Mouse (Mus musculus) liver, embryonic 12.5 days (tissue): ENCODE measurements at regions not wholly inside any gene's neighbourhood (a gene's known extent, or its start where the extent isn't known, plus 50 kb on each side); places are given as distances from the start of the nearest gene placed in this dataset.

Experiments
- ATAC-seq: fragments of 200-750 bp; cut with Nextera tagmentation; 2 replicates; pipeline ENCODE4 v1.8.0; 2017; ENCODE audit warnings: moderate number of reproducible peaks, mild to moderate bottlenecking, moderate library complexity
- H3K27ac ChIP-seq: fragments of 300-500 bp; sonication (generic); 2 replicates; pipeline ENCODE4 v1.5.1; 2016; ENCODE audit warnings: mild to moderate bottlenecking
- H3K27me3 ChIP-seq: fragments of 300-500 bp; sonication (generic); replicated peaks from 2 replicates; pipeline ENCODE4 v1.6.1; 2016; ENCODE audit warnings: mild to moderate bottlenecking, moderate library complexity
- H3K36me3 ChIP-seq: fragments of 300-500 bp; sonication (generic); 2 replicates; pipeline ENCODE4 v1.6.1; 2016; ENCODE audit warnings: mild to moderate bottlenecking, moderate library complexity
- H3K4me1 ChIP-seq: fragments of 300-500 bp; sonication (generic); 2 replicates; pipeline ENCODE4 v1.6.1; 2016
- H3K4me2 ChIP-seq: fragments of 300-500 bp; sonication (generic); 2 replicates; pipeline ENCODE4 v1.6.1; 2016; ENCODE audit warnings: mild to moderate bottlenecking, moderate library complexity
- H3K4me3 ChIP-seq: fragments of 300-500 bp; sonication (generic); 2 replicates; pipeline ENCODE4 v1.5.1; 2016; ENCODE audit warnings: mild to moderate bottlenecking, moderate library complexity
- H3K9ac ChIP-seq: fragments of 300-500 bp; sonication (generic); 2 replicates; pipeline ENCODE4 v1.6.1; 2016; ENCODE audit warnings: mild to moderate bottlenecking, moderate library complexity
- H3K9me3 ChIP-seq: fragments of 300-500 bp; sonication (generic); replicated peaks from 2 replicates; pipeline ENCODE4 v1.6.1; 2016; ENCODE audit warnings: mild to moderate bottlenecking, moderate library complexity
- WGBS: fragments of 180-500 bp; shearing (Covaris S2); methylation state at CpG from one replicate; pipeline ENCODE4 v1.1.7; 2016; ENCODE audit not compliant: insufficient replicate concordance; 5-methylcytosine and 5-hydroxymethylcytosine counted together

- H3K27me3 ChIP-seq, result no peaks in the 10 kb centered on the region
- no peak overlapping the region for H3K9ac ChIP-seq
- no peak overlapping the region for H3K4me3 ChIP-seq
- 63% methylated on average over 5 of the region's 5 CpGs for WGBS
- no peak overlapping the region for H3K27ac ChIP-seq
- H3K9me3 ChIP-seq, result no peaks in the 10 kb centered on the region
- ATAC-seq, result no peak
- no peaks in the 10 kb centered on the region for H3K4me1 ChIP-seq
- no peaks in the 10 kb centered on the region for H3K36me3 ChIP-seq
- H3K4me2 ChIP-seq, result no peak overlapping the region
Measured at GRCm38 (mm10) chr1:61099341-61099740, 121.6 kb downstream of the Icos start.

- WGBS, result 37% methylated on average over 4 of the region's 4 CpGs
Measured at GRCm38 (mm10) chr1:61101679-61102078, 124.0 kb downstream of the Icos start.

GRCm38 (mm10) chr1:61102346-61102745, 124.6 kb downstream of the Icos start:
- Histone ChIP-seq H3K9me3 (no peaks in the 10 kb centered on the region), H3K4me1 (no peaks in the 10 kb centered on the region), H3K4me3 (no peak overlapping the region), H3K9ac (no peak overlapping the region), H3K27ac (no peak overlapping the region), H3K27me3 (no peaks in the 10 kb centered on the region), H3K4me2 (no peak overlapping the region), H3K36me3 (no peaks in the 10 kb centered on the region)
- 32% methylated on average over 5 of the region's 5 CpGs for WGBS
- ATAC-seq, result no peak

More at GRCm38 (mm10) chr1:61101679-61102078, 124.0 kb downstream of the Icos start:
- no peaks in the 10 kb centered on the region for H3K9me3 ChIP-seq
- H3K4me3 ChIP-seq, result no peak overlapping the region
- H3K27ac ChIP-seq, result no peak overlapping the region
- no peak overlapping the region for H3K4me2 ChIP-seq
- H3K4me1 ChIP-seq, result no peaks in the 10 kb centered on the region
- no peaks in the 10 kb centered on the region for H3K27me3 ChIP-seq
- ATAC-seq, result no peak
- H3K9ac ChIP-seq, result no peak overlapping the region
- H3K36me3 ChIP-seq, result no peaks in the 10 kb centered on the region

GRCm38 (mm10) chr1:61103581-61103980, 125.9 kb downstream of the Icos start:
- H3K4me1 ChIP-seq, result no peaks in the 10 kb centered on the region
- WGBS, result 71% methylated on average over 12 of the region's 12 CpGs
- H3K27ac ChIP-seq, result no peak overlapping the region
- no peaks in the 10 kb centered on the region for H3K36me3 ChIP-seq
- H3K4me3 ChIP-seq, result no peak overlapping the region
- no peak overlapping the region for H3K4me2 ChIP-seq
- ATAC-seq, result no peak
- no peaks in the 10 kb centered on the region for H3K9me3 ChIP-seq
- H3K27me3 ChIP-seq, result no peaks in the 10 kb centered on the region
- H3K9ac ChIP-seq, result no peak overlapping the region

GRCm38 (mm10) chr1:61111731-61112309, 134.1 kb downstream of the Icos start:
- Histone ChIP-seq H3K27me3 (no peaks in the 10 kb centered on the region), H3K4me3 (no peak overlapping the region), H3K36me3 (no peaks in the 10 kb centered on the region), H3K4me1 (no peaks in the 10 kb centered on the region), H3K9ac (no peak overlapping the region), H3K4me2 (no peak overlapping the region), H3K27ac (no peak overlapping the region), H3K9me3 (no peaks in the 10 kb centered on the region)
- WGBS, result 72% methylated on average over 13 of the region's 13 CpGs
- no peak for ATAC-seq

GRCm38 (mm10) chr1:61117535-61117934, 139.8 kb downstream of the Icos start:
- Histone ChIP-seq H3K4me3 (no peak overlapping the region), H3K4me1 (no peaks in the 10 kb centered on the region), H3K9me3 (no peaks in the 10 kb centered on the region), H3K27ac (no peak overlapping the region), H3K36me3 (no peaks in the 10 kb centered on the region), H3K27me3 (no peaks in the 10 kb centered on the region), H3K9ac (no peak overlapping the region), H3K4me2 (no peak overlapping the region)
- ATAC-seq, result no peak
- 42% methylated on average over 10 of the region's 10 CpGs for WGBS

GRCm38 (mm10) chr1:61118071-61118470, 140.3 kb downstream of the Icos start:
- no peaks in the 10 kb centered on the region for H3K27me3 ChIP-seq
- no peak overlapping the region for H3K27ac ChIP-seq
- 64% methylated on average over 4 of the region's 4 CpGs for WGBS
- no peak overlapping the region for H3K9ac ChIP-seq
- H3K4me1 ChIP-seq, result no peaks in the 10 kb centered on the region
- no peak for ATAC-seq
- no peaks in the 10 kb centered on the region for H3K36me3 ChIP-seq
- no peak overlapping the region for H3K4me3 ChIP-seq
- no peak overlapping the region for H3K4me2 ChIP-seq
- H3K9me3 ChIP-seq, result no peaks in the 10 kb centered on the region

- no peak overlapping the region for H3K4me2 ChIP-seq
- 68% methylated on average over 4 of the region's 4 CpGs for WGBS
Measured at GRCm38 (mm10) chr1:61121480-61121879, 143.8 kb downstream of the Icos start.

GRCm38 (mm10) chr1:61125127-61125526, 147.4 kb downstream of the Icos start:
- Histone ChIP-seq H3K27ac (no peak overlapping the region), H3K27me3 (no peaks in the 10 kb centered on the region), H3K4me3 (no peak overlapping the region), H3K4me1 (no peaks in the 10 kb centered on the region), H3K4me2 (no peak overlapping the region), H3K9ac (no peak overlapping the region), H3K9me3 (no peaks in the 10 kb centered on the region), H3K36me3 (no peaks in the 10 kb centered on the region)
- no peak for ATAC-seq
- 62% methylated on average over 2 of the region's 2 CpGs for WGBS

More at GRCm38 (mm10) chr1:61121480-61121879, 143.8 kb downstream of the Icos start:
- Histone ChIP-seq H3K9me3 (no peaks in the 10 kb centered on the region), H3K4me1 (no peaks in the 10 kb centered on the region), H3K36me3 (no peaks in the 10 kb centered on the region), H3K9ac (no peak overlapping the region), H3K27ac (no peak overlapping the region), H3K27me3 (no peaks in the 10 kb centered on the region), H3K4me3 (no peak overlapping the region)
- no peak for ATAC-seq

GRCm38 (mm10) chr1:61135597-61136545, 158.1 kb downstream of the Icos start:
- Histone ChIP-seq H3K4me2 (no peak overlapping the region), H3K27ac (no peak overlapping the region), H3K4me3 (no peak overlapping the region), H3K27me3 (no peaks in the 10 kb centered on the region), H3K36me3 (no peaks in the 10 kb centered on the region), H3K9me3 (no peaks in the 10 kb centered on the region), H3K4me1 (peaks cover 5% of the 10 kb centered on the region; the same call in 1 of the 2 replicates), H3K9ac (no peak overlapping the region)
- WGBS, result 64% methylated on average over 9 of the region's 9 CpGs
- ATAC-seq, result no peak

GRCm38 (mm10) chr1:61137210-61137885, 159.6 kb downstream of the Icos start:
- Histone ChIP-seq H3K4me1 (peaks cover 5% of the 10 kb centered on the region; the same call in 1 of the 2 replicates), H3K27me3 (no peaks in the 10 kb centered on the region), H3K4me2 (no peak overlapping the region), H3K9me3 (no peaks in the 10 kb centered on the region), H3K9ac (no peak overlapping the region), H3K4me3 (no peak overlapping the region), H3K27ac (no peak overlapping the region), H3K36me3 (no peaks in the 10 kb centered on the region)
- 55% methylated on average over 5 of the region's 5 CpGs for WGBS
- ATAC-seq, result no peak

GRCm38 (mm10) chr1:61137954-61138353, 160.2 kb downstream of the Icos start:
- WGBS, result 66% methylated on average over 11 of the region's 11 CpGs
- Histone ChIP-seq H3K4me2 (no peak overlapping the region), H3K27me3 (no peaks in the 10 kb centered on the region; the same call in 1 of the 2 replicates), H3K4me3 (no peak overlapping the region), H3K9me3 (no peaks in the 10 kb centered on the region), H3K9ac (no peak overlapping the region), H3K27ac (no peak overlapping the region), H3K4me1 (peaks cover 5% of the 10 kb centered on the region; the same call in 1 of the 2 replicates), H3K36me3 (no peaks in the 10 kb centered on the region)
- no peak for ATAC-seq
